In genomic region chr19:6427653-6428434, GRCm38 (mm10) we compare ENCODE assay signal across 8 mouse cellular contexts. TPM values are rescaled to one million over a fixed set of nuclear protein-coding genes. Genes with fewer than 3 reads are reported as not detected.
DNase-seq lines count a peak whose midpoint lies in the region; ATAC-seq and TF ChIP-seq lines count a peak whose summit lies in the region.

No protein-coding gene starts in this region.

- H3K4me2 ChIP-seq in heart, postnatal 0 days (ENCODE audit: low read depth, low read length), result peak overlapping the region; percentile 44
- H3K4me2 ChIP-seq in limb, embryonic 15.5 days, result peak overlapping the region; percentile 61
- H3K4me2 ChIP-seq in neural tube, embryonic 12.5 days (replicated peaks), result peak overlapping the region; percentile 66

- ATAC-seq in heart, postnatal 0 days (ENCODE audit: insufficient read depth, low read depth), result no peak
- ATAC-seq in limb, embryonic 15.5 days (ENCODE audit: insufficient number of reproducible peaks, low FRiP score, low TSS enrichment, low read depth), result no peak
- ATAC-seq in neural tube, embryonic 12.5 days (ENCODE audit: low FRiP score, low read depth), result 0 out of 2 replicates have a peak, but pooled peaks have one; percentile 5

- H3K4me3 ChIP-seq in ES-Bruce4 (ENCODE audit: low read depth, low read length), result peak overlapping the region; percentile 65
- H3K4me3 ChIP-seq in heart, postnatal 0 days (ENCODE audit: low read depth, low read length), result peak overlapping the region; percentile 31
- H3K4me3 ChIP-seq in limb, embryonic 15.5 days, result peak overlapping the region; percentile 34
- peak overlapping the region; percentile 31 for H3K4me3 ChIP-seq in neural tube, embryonic 12.5 days

- WGBS in heart, postnatal 0 days, result under 1% methylated on average over 80 of the region's 94 CpGs
- 1% methylated on average over 89 of the region's 94 CpGs for WGBS in limb, embryonic 15.5 days
- 1% methylated on average over 94 of the region's 94 CpGs for WGBS in neural tube, embryonic 12.5 days

- H3K27ac ChIP-seq in ES-Bruce4 (ENCODE audit: insufficient read depth, low read length), result no peak overlapping the region
- H3K27ac ChIP-seq in heart, postnatal 0 days (ENCODE audit: low read depth), result no peak overlapping the region
- no peak overlapping the region for H3K27ac ChIP-seq in limb, embryonic 15.5 days
- no peak overlapping the region for H3K27ac ChIP-seq in neural tube, embryonic 12.5 days

- DNase-seq in adrenal gland, postnatal 14 days, result peak; percentile 73
- DNase-seq in adrenal gland, postnatal 4 days (ENCODE audit: low spot score in 2 of 2), result no peak
- DNase-seq in heart, postnatal 0 days (ENCODE audit: low spot score), result no peak
- no peak for DNase-seq in spleen, adult 12 weeks (ENCODE audit: low spot score)
- DNase-seq in layer of hippocampus, adult 9-10 months (ENCODE audit: low spot score), result no peak

- H3K9ac ChIP-seq in ES-Bruce4 (ENCODE audit: low read depth, poor library complexity, severe bottlenecking), result peak overlapping the region; percentile 69
- H3K9ac ChIP-seq in heart, postnatal 0 days (replicated peaks; ENCODE audit: low read depth, low read length), result no peak overlapping the region
- no peak overlapping the region for H3K9ac ChIP-seq in limb, embryonic 15.5 days
- peak overlapping the region; percentile 40; the same call in 1 of the 2 replicates for H3K9ac ChIP-seq in neural tube, embryonic 12.5 days

- peaks cover 2% of the 10 kb centered on the region for H3K4me1 ChIP-seq in ES-Bruce4 (ENCODE audit: control insufficient read depth, insufficient read depth, low read length)
- peaks cover 7% of the 10 kb centered on the region; the same call in 1 of the 2 replicates for H3K4me1 ChIP-seq in heart, postnatal 0 days (ENCODE audit: control insufficient read depth, insufficient read depth)
- H3K4me1 ChIP-seq in limb, embryonic 15.5 days, result peaks cover 16% of the 10 kb centered on the region
- H3K4me1 ChIP-seq in neural tube, embryonic 12.5 days, result peaks cover 53% of the 10 kb centered on the region

- no peaks in the 10 kb centered on the region for H3K36me3 ChIP-seq in ES-Bruce4 (ENCODE audit: control insufficient read depth, insufficient read depth, low read length, poor library complexity, severe bottlenecking)
- H3K36me3 ChIP-seq in heart, postnatal 0 days (replicated peaks; ENCODE audit: control insufficient read depth, insufficient read depth, low read length), result no peaks in the 10 kb centered on the region
- no peaks in the 10 kb centered on the region for H3K36me3 ChIP-seq in limb, embryonic 15.5 days
- 0 out of 2 replicates have a peak, but pooled peaks cover 7% of the 10 kb centered on the region for H3K36me3 ChIP-seq in neural tube, embryonic 12.5 days

- H3K27me3 ChIP-seq in ES-Bruce4 (ENCODE audit: control insufficient read depth, insufficient read depth, low read length, poor library complexity, severe bottlenecking), result no peaks in the 10 kb centered on the region
- peaks cover 96% of the 10 kb centered on the region for H3K27me3 ChIP-seq in heart, postnatal 0 days (ENCODE audit: control insufficient read depth, insufficient read depth, low read length)
- peaks cover 94% of the 10 kb centered on the region for H3K27me3 ChIP-seq in limb, embryonic 15.5 days
- H3K27me3 ChIP-seq in neural tube, embryonic 12.5 days (replicated peaks), result peaks cover 65% of the 10 kb centered on the region

- TF ChIP-seq EP300 in ES-Bruce4 (IDR thresholded peaks at IDR 0.05; ENCODE audit: insufficient read depth, low read depth, low read length), result no peak
- no peak for TF ChIP-seq EP300 in heart, postnatal 0 days (IDR thresholded peaks at IDR 0.05; ENCODE audit: low read depth)

- H3K9me3 ChIP-seq in ES-Bruce4 (replicated peaks; ENCODE audit: control insufficient read depth, insufficient read depth, low read length, poor library complexity, severe bottlenecking), result no peaks in the 10 kb centered on the region
- H3K9me3 ChIP-seq in heart, postnatal 0 days (replicated peaks; ENCODE audit: control insufficient read depth, low read length), result no peaks in the 10 kb centered on the region
- no peaks in the 10 kb centered on the region for H3K9me3 ChIP-seq in limb, embryonic 15.5 days
- H3K9me3 ChIP-seq in neural tube, embryonic 12.5 days, result no peaks in the 10 kb centered on the region

- no peak for TF ChIP-seq CTCF in ES-Bruce4 (IDR thresholded peaks at IDR 0.05; ENCODE audit: low read depth, low read length)
- no peak for TF ChIP-seq CTCF in heart, postnatal 0 days (IDR thresholded peaks at IDR 0.05; ENCODE audit: low read depth)

- no peak for TF ChIP-seq POLR2A in ES-Bruce4 (IDR thresholded peaks at IDR 0.05; ENCODE audit: insufficient read depth, low read length)

RNA-seq across cellular contexts. Expression of gene Nrxn2, which starts 9.3 kb away (rescaled TPM):
- 7.8 and 9.3 TPM in 2 replicates for total RNA-seq in adrenal gland, postnatal 14 days (2021)
- 10 to 100 TPM; 17.8 to 18.3 TPM for total RNA-seq in adrenal gland, postnatal 4 days (2021)
- polyA plus RNA-seq in ES-Bruce4 (2011; ENCODE audit: insufficient read depth, insufficient read length, low read depth, missing spikeins), result 5.6 and 7.0 TPM in 2 replicates
- not detected in 2 replicates for total RNA-seq in heart, postnatal 0 days (2014; rRNA removed; ENCODE audit: low replicate concordance)
- 0.67 and 0.68 TPM in 2 replicates for polyA plus RNA-seq in heart, postnatal 0 days (2015; fragmentation: Nextera tagmentation; extraction: Ambion mirVana)
- polyA plus RNA-seq in limb, embryonic 15.5 days (2015; fragmentation: Nextera tagmentation; extraction: Ambion mirVana), result 0.96 and 1.4 TPM in 2 replicates
- polyA plus RNA-seq in neural tube, embryonic 12.5 days (2016; fragmentation: Nextera tagmentation; extraction: Ambion mirVana), result 31.2 and 32.9 TPM in 2 replicates

RNA-seq across cellular contexts. Expression of gene Rasgrp2, which starts 28.7 kb away (rescaled TPM):
- total RNA-seq in adrenal gland, postnatal 14 days (2021), result 51.5 and 82.7 TPM in 2 replicates
- total RNA-seq in adrenal gland, postnatal 4 days (2021), result 10 to 100 TPM; 48.5 to 55.9 TPM
- 37.9 and 48.6 TPM in 2 replicates for polyA plus RNA-seq in ES-Bruce4 (2011; ENCODE audit: insufficient read depth, insufficient read length, low read depth, missing spikeins)
- 25.3 and 55.6 TPM in 2 replicates for total RNA-seq in heart, postnatal 0 days (2014; rRNA removed; ENCODE audit: low replicate concordance)
- 46.6 and 55.5 TPM in 2 replicates for polyA plus RNA-seq in heart, postnatal 0 days (2015; fragmentation: Nextera tagmentation; extraction: Ambion mirVana)
- polyA plus RNA-seq in limb, embryonic 15.5 days (2015; fragmentation: Nextera tagmentation; extraction: Ambion mirVana), result 35.8 and 38.8 TPM in 2 replicates
- polyA plus RNA-seq in neural tube, embryonic 12.5 days (2016; fragmentation: Nextera tagmentation; extraction: Ambion mirVana), result 26.4 and 28.3 TPM in 2 replicates

RNA-seq across cellular contexts. Expression of gene Pygm, which starts 43.6 kb away (rescaled TPM):
- 64.2 and 85.7 TPM in 2 replicates for total RNA-seq in adrenal gland, postnatal 14 days (2021)
- total RNA-seq in adrenal gland, postnatal 4 days (2021), result 100 to 1,000 TPM in 1 of 2 experiments, 10 to 100 TPM in 1; 81.8 to 113 TPM
- 4.1 and 4.6 TPM in 2 replicates for polyA plus RNA-seq in ES-Bruce4 (2011; ENCODE audit: insufficient read depth, insufficient read length, low read depth, missing spikeins)
- total RNA-seq in heart, postnatal 0 days (2014; rRNA removed; ENCODE audit: low replicate concordance), result 451 and 487 TPM in 2 replicates
- polyA plus RNA-seq in heart, postnatal 0 days (2015; fragmentation: Nextera tagmentation; extraction: Ambion mirVana), result 390 and 400 TPM in 2 replicates
- 23.4 and 89.0 TPM in 2 replicates for polyA plus RNA-seq in limb, embryonic 15.5 days (2015; fragmentation: Nextera tagmentation; extraction: Ambion mirVana)
- polyA plus RNA-seq in neural tube, embryonic 12.5 days (2016; fragmentation: Nextera tagmentation; extraction: Ambion mirVana), result 4.7 and 5.5 TPM in 2 replicates

Comparison
In these comparisons a context has a peak if more than half of its experiments do, and no peak if none do; other contexts are left out.
1. H3K9ac ChIP-seq: peak in ES-Bruce4 (single experiment) and neural tube, embryonic 12.5 days (single experiment); none in heart, postnatal 0 days (single experiment) and limb, embryonic 15.5 days (single experiment).
2. Peak in every context shown above with its lines, with median percentiles within 50 percentile points of each other: H3K4me3 ChIP-seq and H3K4me2 ChIP-seq.